Mouse (Mus musculus) intestine, postnatal 0 days (tissue): ENCODE data around the gene Btg1. TPM values are rescaled to one million over a fixed set of nuclear protein-coding genes. Genes with fewer than 3 reads are reported as not detected.

Experiments used
- ATAC-seq: fragments of 200-750 bp; cut with Nextera tagmentation; 2 replicates; pipeline ENCODE4 v1.8.0; 2017; ENCODE audit warnings: mild to moderate bottlenecking, moderate TSS enrichment, moderate library complexity
- H3K27ac ChIP-seq: fragments of 300-500 bp; sonication (generic); 2 replicates; pipeline ENCODE4 v1.5.1; 2014; ENCODE audit warnings: mild to moderate bottlenecking, low read depth, low read length, moderate library complexity
- H3K27me3 ChIP-seq: fragments of 300-500 bp; sonication (generic); replicated peaks from 2 replicates; pipeline ENCODE4 v1.6.1; 2014; ENCODE audit warnings: low read length, mixed read lengths; ENCODE audit not compliant: control insufficient read depth, insufficient read depth
- H3K36me3 ChIP-seq: fragments of 300-500 bp; sonication (generic); 2 replicates; pipeline ENCODE4 v1.6.1; 2014; ENCODE audit warnings: mild to moderate bottlenecking, moderate library complexity; ENCODE audit not compliant: control insufficient read depth, insufficient read depth
- H3K4me1 ChIP-seq: fragments of 300-500 bp; sonication (generic); replicated peaks from 2 replicates; pipeline ENCODE4 v1.6.1; 2014; ENCODE audit warnings: antibody characterized with exemption, low read length, mixed read lengths; ENCODE audit not compliant: control insufficient read depth, insufficient read depth
- H3K4me2 ChIP-seq: fragments of 300-500 bp; sonication (generic); replicated peaks from 2 replicates; pipeline ENCODE4 v1.6.1; 2014; ENCODE audit warnings: low read depth, mild to moderate bottlenecking, moderate library complexity
- H3K4me3 ChIP-seq: fragments of 300-500 bp; sonication (generic); 2 replicates; pipeline ENCODE4 v1.5.1; 2014; ENCODE audit warnings: low read depth, low read length
- H3K9ac ChIP-seq: fragments of 300-500 bp; sonication (generic); 2 replicates; pipeline ENCODE4 v1.6.1; 2014; ENCODE audit warnings: mild to moderate bottlenecking, low read depth, low read length
- H3K9me3 ChIP-seq: fragments of 300-500 bp; sonication (generic); 2 replicates; pipeline ENCODE4 v1.6.1; 2016; ENCODE audit warnings: mixed run types; ENCODE audit not compliant: control insufficient read depth
- CTCF ChIP-seq: sonication (generic); IDR thresholded peaks from 2 replicates; pipeline ENCODE4 v1.5.1; 2016; ENCODE audit warnings: low read depth, mild to moderate bottlenecking, control low read depth, antibody characterized with exemption, moderate library complexity
- WGBS: fragments of 180-500 bp; shearing (Covaris S2); extraction: QIAGEN DNeasy Blood & Tissue Kit; methylation state at CpG from one replicate; pipeline ENCODE4 v1.1.7; 2014; 5-methylcytosine and 5-hydroxymethylcytosine counted together
- polyA plus RNA-seq: library from polyadenylated mRNA; unstranded; fragments of >200 nt; fragmentation: Nextera tagmentation; extraction: Ambion mirVana; gene quantifications from 2 replicates; pipeline ENCODE4 v1.2.1, GENCODE M21; 2015

The Btg1 gene
- polyA plus RNA-seq, 1 experiment from 2014 or later: 30.1 TPM

DNA sequence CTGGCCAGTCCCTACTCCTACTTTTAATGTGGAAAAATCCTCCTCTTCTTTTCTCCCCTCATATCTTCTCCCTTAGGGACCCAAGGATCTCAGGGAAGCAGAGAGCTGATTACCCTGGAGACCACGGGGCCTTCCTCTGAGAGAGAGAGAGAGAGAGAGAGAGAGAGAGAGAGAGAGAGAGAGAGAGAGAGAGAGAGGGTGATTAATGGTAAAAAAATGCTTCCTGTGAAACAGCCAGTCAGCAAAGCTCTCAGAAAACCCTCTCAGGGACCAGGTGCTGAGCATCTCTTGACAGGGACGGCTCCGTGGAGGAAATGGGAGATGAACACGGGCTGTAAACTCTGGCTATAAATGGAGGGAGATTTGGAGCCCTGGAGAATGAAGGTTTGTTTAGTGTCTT lies 18.7 kb downstream of the Btg1 start:
- no peak overlapping the region for H3K9ac ChIP-seq
- H3K4me2 ChIP-seq: no peak overlapping the region
- no peak overlapping the region for H3K4me3 ChIP-seq
- no peaks in the 10 kb centered on the region for H3K9me3 ChIP-seq
- no peaks in the 10 kb centered on the region for H3K27me3 ChIP-seq
- WGBS: 25% methylated on average over 4 of the region's 4 CpGs
- ATAC-seq: no peak
- no peak for TF ChIP-seq CTCF
- H3K27ac ChIP-seq: no peak overlapping the region
- H3K36me3 ChIP-seq: no peaks in the 10 kb centered on the region
- 0 out of 2 replicates have a peak, but pooled peaks cover 2% of the 10 kb centered on the region for H3K4me1 ChIP-seq

DNA sequence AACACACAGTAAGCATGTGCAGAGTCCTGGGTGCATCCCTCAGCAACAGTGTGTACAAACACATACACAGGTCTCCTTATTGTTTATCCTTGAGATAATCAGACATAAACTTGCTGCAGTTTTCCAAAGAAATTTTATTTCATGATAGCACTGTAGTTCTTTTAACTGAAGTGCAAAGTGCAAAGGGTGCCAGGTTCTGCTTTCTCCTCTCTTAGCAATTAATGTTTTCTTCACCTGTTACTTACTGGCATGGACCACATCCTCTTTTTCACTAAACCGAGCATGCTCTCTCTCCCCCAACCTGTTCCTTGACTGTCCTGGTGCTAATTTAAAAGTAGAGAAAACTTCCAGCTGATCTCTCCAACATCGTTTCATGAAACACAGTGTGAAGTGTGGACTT lies 21.7 kb downstream of the Btg1 start:
- TF ChIP-seq CTCF: no peak
- no peak overlapping the region for H3K27ac ChIP-seq
- H3K4me2 ChIP-seq: no peak overlapping the region
- no peak for ATAC-seq
- no peak overlapping the region for H3K9ac ChIP-seq
- H3K36me3 ChIP-seq: no peaks in the 10 kb centered on the region
- H3K27me3 ChIP-seq: no peaks in the 10 kb centered on the region
- H3K9me3 ChIP-seq: no peaks in the 10 kb centered on the region
- no peaks in the 10 kb centered on the region for H3K4me1 ChIP-seq
- H3K4me3 ChIP-seq: no peak overlapping the region
- WGBS: 82% methylated on average over 2 of the region's 2 CpGs

GRCm38 (mm10) chr10:96642014-96642413 lies 25.2 kb downstream of the Btg1 start:
- no peaks in the 10 kb centered on the region for H3K36me3 ChIP-seq
- no peak for ATAC-seq

GRCm38 (mm10) chr10:96642751-96643150 lies 25.9 kb downstream of the Btg1 start:
- H3K9me3 ChIP-seq: no peaks in the 10 kb centered on the region
- H3K36me3 ChIP-seq: no peaks in the 10 kb centered on the region
- WGBS: 65% methylated on average over 6 of the region's 6 CpGs
- H3K27me3 ChIP-seq: no peaks in the 10 kb centered on the region
- no peak overlapping the region for H3K4me2 ChIP-seq
- no peak for ATAC-seq
- H3K9ac ChIP-seq: no peak overlapping the region
- H3K4me3 ChIP-seq: no peak overlapping the region
- no peaks in the 10 kb centered on the region for H3K4me1 ChIP-seq
- TF ChIP-seq CTCF: no peak
- H3K27ac ChIP-seq: no peak overlapping the region

More at GRCm38 (mm10) chr10:96642014-96642413, 25.2 kb downstream of the Btg1 start:
- Histone ChIP-seq H3K4me2 (no peak overlapping the region), H3K27ac (no peak overlapping the region), H3K27me3 (no peaks in the 10 kb centered on the region), H3K9ac (no peak overlapping the region), H3K4me3 (no peak overlapping the region), H3K9me3 (no peaks in the 10 kb centered on the region), H3K4me1 (no peaks in the 10 kb centered on the region)
- 52% methylated on average over 4 of the region's 4 CpGs for WGBS
- TF ChIP-seq CTCF: no peak

DNA sequence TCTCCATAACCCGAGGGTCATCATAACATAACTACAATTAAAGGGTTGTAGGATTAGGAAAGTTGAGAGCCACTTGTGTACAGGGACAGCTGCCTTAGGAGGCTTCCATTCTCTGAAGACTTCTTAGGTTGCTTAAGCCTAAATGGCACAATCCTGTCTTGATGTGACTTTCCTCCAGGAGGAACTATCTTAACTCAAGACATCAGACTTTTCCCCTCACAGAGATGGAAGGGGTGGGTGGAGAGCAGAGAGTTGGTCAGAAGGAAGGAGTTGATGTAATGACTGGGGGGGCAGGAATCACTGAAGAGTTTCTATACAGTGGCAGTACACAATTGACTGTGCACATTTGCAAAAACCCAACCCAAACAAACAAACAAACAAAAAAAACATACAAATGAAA lies 28.4 kb downstream of the Btg1 start:
- H3K4me3 ChIP-seq: no peak overlapping the region
- no peaks in the 10 kb centered on the region for H3K36me3 ChIP-seq
- no peaks in the 10 kb centered on the region for H3K9me3 ChIP-seq
- H3K27me3 ChIP-seq: no peaks in the 10 kb centered on the region
- H3K9ac ChIP-seq: no peak overlapping the region
- TF ChIP-seq CTCF: no peak
- H3K27ac ChIP-seq: no peak overlapping the region
- no peaks in the 10 kb centered on the region for H3K4me1 ChIP-seq
- H3K4me2 ChIP-seq: no peak overlapping the region
- 66% methylated on average over 1 of the region's 1 CpGs for WGBS
- no peak for ATAC-seq

DNA sequence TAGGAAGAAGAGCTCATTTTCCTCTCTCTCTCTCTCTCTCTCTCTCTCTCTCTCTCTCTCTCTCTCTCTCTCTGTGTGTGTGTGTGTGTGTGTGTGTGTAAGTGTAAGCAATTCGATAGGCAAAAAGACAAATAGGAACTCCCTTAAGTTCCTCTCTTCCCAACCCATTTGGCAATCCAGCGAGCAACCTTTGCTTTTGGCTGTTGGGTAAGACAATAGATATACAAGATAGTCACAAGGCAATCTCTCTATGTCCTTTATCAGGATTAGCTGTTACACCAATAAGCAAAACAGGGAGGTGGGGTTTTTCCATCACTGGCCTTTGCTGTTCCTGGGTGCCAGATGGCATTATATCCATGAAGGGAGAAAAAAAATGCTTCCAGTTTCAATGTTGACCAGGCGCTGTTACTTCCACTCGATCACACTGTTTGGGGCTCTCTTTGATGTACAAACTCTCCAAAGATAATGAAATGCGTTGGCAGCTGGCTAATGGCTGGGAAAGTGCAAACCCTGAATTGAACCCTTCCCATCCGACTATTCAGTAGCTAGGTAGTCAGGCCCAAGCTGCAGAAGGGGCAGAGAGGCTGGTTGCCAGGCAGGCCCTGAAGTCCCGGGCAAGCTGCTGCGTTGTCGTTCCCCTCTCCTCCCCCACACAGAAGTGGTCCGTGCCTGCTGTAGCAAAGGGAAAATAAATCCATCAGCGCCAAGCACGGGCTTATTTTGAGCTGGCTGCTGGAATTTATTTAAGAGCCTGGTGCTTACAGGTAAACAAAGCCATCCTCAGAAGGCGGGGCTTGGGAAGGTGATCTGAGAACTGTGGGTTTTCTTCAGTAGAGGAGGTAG lies 29.4 kb downstream of the Btg1 start:
- Histone ChIP-seq H3K4me2 (peak overlapping the region; percentile 48), H3K9me3 (no peaks in the 10 kb centered on the region), H3K36me3 (no peaks in the 10 kb centered on the region), H3K4me3 (0 out of 2 replicates have a peak overlapping the region, but pooled peaks have one; percentile 9), H3K9ac (no peak overlapping the region), H3K27ac (no peak overlapping the region), H3K4me1 (no peaks in the 10 kb centered on the region), H3K27me3 (no peaks in the 10 kb centered on the region)
- TF ChIP-seq CTCF: no peak
- WGBS: 15% methylated on average over 13 of the region's 13 CpGs
- peak; percentile 28; the same call in 1 of the 2 replicates for ATAC-seq
